Comparison of ENCODE assay signal across 13 mouse cellular contexts in the genomic region with DNA sequence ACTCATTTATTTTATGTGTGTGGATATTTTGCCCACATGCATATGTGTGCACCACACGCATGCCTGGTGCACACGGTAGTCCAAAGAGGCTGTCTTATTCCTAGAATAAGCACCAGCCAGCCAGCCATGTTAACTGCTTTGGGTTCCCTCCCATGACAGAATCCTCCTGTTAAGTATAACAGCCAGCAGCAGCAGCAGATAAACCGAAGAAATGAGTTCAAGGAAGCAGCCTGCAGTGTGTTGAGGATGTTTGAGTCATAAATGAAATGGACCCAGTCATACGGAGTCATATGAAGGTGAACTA. TPM values are rescaled to one million over a fixed set of nuclear protein-coding genes. Genes with fewer than 3 reads are reported as not detected.
A peak's percentile ranks its signal among the peaks of the same experiment; 100 is the strongest.
DNase-seq lines count a peak whose midpoint lies in the region; ATAC-seq lines count a peak whose summit lies in the region.
"Had no signal": no experiment of that assay in that cellular context is flagged by ENCODE, and none has a peak within 500 bp of the region (broad histone marks: within the 10 kb centered on the region; RNA-seq: fewer than 3 reads in every experiment).

No protein-coding gene starts in this region.

- H3K4me3 ChIP-seq in forebrain, embryonic 13.5 days, result no peak overlapping the region
- H3K4me3 ChIP-seq in forebrain, embryonic 14.5 days (ENCODE audit: low read depth, low read length), result no peak overlapping the region
- H3K4me3 ChIP-seq in limb, embryonic 11.5 days (ENCODE audit: low read depth, low read length), result no peak overlapping the region
- no peak overlapping the region for H3K4me3 ChIP-seq in limb, embryonic 10.5 days
- H3K4me3 ChIP-seq: layer of hippocampus, adult 2 months had no signal

- no peaks in the 10 kb centered on the region for H3K9me3 ChIP-seq in forebrain, embryonic 13.5 days (replicated peaks)
- no peaks in the 10 kb centered on the region for H3K9me3 ChIP-seq in forebrain, embryonic 14.5 days (replicated peaks; ENCODE audit: control insufficient read depth, low read length)
- H3K9me3 ChIP-seq in limb, embryonic 11.5 days (ENCODE audit: control insufficient read depth, low read length), result no peaks in the 10 kb centered on the region
- H3K9me3 ChIP-seq in limb, embryonic 10.5 days (replicated peaks), result no peaks in the 10 kb centered on the region
- H3K9me3 ChIP-seq: heart, embryonic 12.5 days had no signal

- H3K4me1 ChIP-seq in forebrain, embryonic 13.5 days, result peaks cover 4% of the 10 kb centered on the region
- no peaks in the 10 kb centered on the region for H3K4me1 ChIP-seq in forebrain, embryonic 14.5 days (ENCODE audit: control insufficient read depth, insufficient read depth, low read length)
- no peaks in the 10 kb centered on the region for H3K4me1 ChIP-seq in limb, embryonic 11.5 days (ENCODE audit: control insufficient read depth, insufficient read depth, low read length)
- peaks cover 5% of the 10 kb centered on the region for H3K4me1 ChIP-seq in limb, embryonic 10.5 days
- H3K4me1 ChIP-seq: heart, embryonic 12.5 days had no signal

- WGBS in forebrain, embryonic 13.5 days, result 43% methylated on average over 4 of the region's 4 CpGs
- WGBS in forebrain, embryonic 14.5 days, result 40% methylated on average over 4 of the region's 4 CpGs
- 33% methylated on average over 4 of the region's 4 CpGs for WGBS in limb, embryonic 11.5 days
- 46% methylated on average over 4 of the region's 4 CpGs for WGBS in limb, embryonic 10.5 days

- ATAC-seq in forebrain, embryonic 13.5 days, result no peak
- no peak for ATAC-seq in forebrain, embryonic 14.5 days
- ATAC-seq in limb, embryonic 11.5 days (ENCODE audit: insufficient number of reproducible peaks, low FRiP score, low TSS enrichment, low read depth), result no peak
- peak; percentile 21 for ATAC-seq in activated CD4-positive, CD25-positive, alpha-beta regulatory T cell, adult 4 months
- ATAC-seq in megakaryocyte-erythroid progenitor cell, adult 5-6 weeks (replicated peaks; ENCODE audit: low FRiP score, low TSS enrichment, poor library complexity, severe bottlenecking), result peak; percentile 16; the same call in 1 of the 2 replicates

- no peaks in the 10 kb centered on the region for H3K27me3 ChIP-seq in forebrain, embryonic 13.5 days
- no peaks in the 10 kb centered on the region for H3K27me3 ChIP-seq in forebrain, embryonic 14.5 days (replicated peaks; ENCODE audit: control insufficient read depth, insufficient read depth, low read length)
- no peaks in the 10 kb centered on the region for H3K27me3 ChIP-seq in limb, embryonic 11.5 days (ENCODE audit: control insufficient read depth, insufficient read depth, low read length)
- H3K27me3 ChIP-seq in limb, embryonic 10.5 days (ENCODE audit: low read depth, poor library complexity, severe bottlenecking), result no peaks in the 10 kb centered on the region
- H3K27me3 ChIP-seq: heart, embryonic 12.5 days had no signal

- peak overlapping the region; percentile 41; the same call in 1 of the 2 replicates for H3K4me2 ChIP-seq in forebrain, embryonic 13.5 days
- H3K4me2 ChIP-seq in forebrain, embryonic 14.5 days (ENCODE audit: low read length), result no peak overlapping the region
- 0 out of 2 replicates have a peak overlapping the region, but pooled peaks have one; percentile 29 for H3K4me2 ChIP-seq in limb, embryonic 11.5 days (ENCODE audit: low read depth, severe bottlenecking)

- DNase-seq in forebrain, embryonic 14.5 days (ENCODE audit: low spot score), result no peak
- DNase-seq in limb, embryonic 11.5 days (ENCODE audit: low spot score), result no peak
- no peak for DNase-seq in limb, embryonic 10.5 days (ENCODE audit: low spot score)
- DNase-seq in adrenal gland, postnatal 10 days, result no peak
- DNase-seq in embryo, embryonic 10 days (ENCODE audit: low spot score), result no peak

- no peak overlapping the region for H3K27ac ChIP-seq in forebrain, embryonic 13.5 days
- H3K27ac ChIP-seq in forebrain, embryonic 14.5 days (ENCODE audit: low read depth, low read length), result no peak overlapping the region
- H3K27ac ChIP-seq in limb, embryonic 11.5 days (replicated peaks; ENCODE audit: low read depth, low read length), result no peak overlapping the region
- no peak overlapping the region for H3K27ac ChIP-seq in limb, embryonic 10.5 days
- H3K27ac ChIP-seq: layer of hippocampus, adult 2 months had no signal

- no peaks in the 10 kb centered on the region for H3K36me3 ChIP-seq in forebrain, embryonic 13.5 days (ENCODE audit: poor library complexity, severe bottlenecking)
- H3K36me3 ChIP-seq in forebrain, embryonic 14.5 days (ENCODE audit: control insufficient read depth, insufficient read depth, low read length), result no peaks in the 10 kb centered on the region
- no peaks in the 10 kb centered on the region for H3K36me3 ChIP-seq in limb, embryonic 11.5 days (ENCODE audit: control insufficient read depth, insufficient read depth, low read length)
- H3K36me3 ChIP-seq in limb, embryonic 10.5 days, result no peaks in the 10 kb centered on the region
- H3K36me3 ChIP-seq: heart, embryonic 12.5 days had no signal

- H3K9ac ChIP-seq in forebrain, embryonic 13.5 days, result no peak overlapping the region
- H3K9ac ChIP-seq in forebrain, embryonic 14.5 days (ENCODE audit: low read length), result no peak overlapping the region
- no peak overlapping the region for H3K9ac ChIP-seq in limb, embryonic 11.5 days (ENCODE audit: low read length)

RNA-seq across cellular contexts. Expression of gene Plet1, which starts 31.2 kb away (rescaled TPM):
- polyA plus RNA-seq in forebrain, embryonic 13.5 days (2015; fragmentation: Nextera tagmentation; extraction: Ambion mirVana), result 0.24 TPM in 1 of 2 replicates, not detected in the other
- 0.27 and 0.30 TPM in 2 replicates for polyA plus RNA-seq in forebrain, embryonic 14.5 days (2014; fragmentation: Nextera tagmentation; extraction: Ambion mirVana)
- 0.28 and 0.35 TPM in 2 replicates for polyA plus RNA-seq in limb, embryonic 11.5 days (2014; fragmentation: Nextera tagmentation; extraction: Ambion mirVana)
- polyA plus RNA-seq in limb, embryonic 10.5 days (2016; fragmentation: Nextera tagmentation; extraction: Ambion mirVana), result 0.29 TPM in 1 of 2 replicates, not detected in the other
- under 1 TPM in 1 of 2 experiments, not detected in 1; 0.20 TPM for polyA plus RNA-seq in activated CD4-positive, CD25-positive, alpha-beta regulatory T cell, adult 4 months (2017; shearing (Covaris generic))
- not detected in 2 replicates for total RNA-seq in megakaryocyte-erythroid progenitor cell, adult 5-6 weeks (2014; fragmentation: Nextera tagmentation)
- total RNA-seq in megakaryocyte-erythroid progenitor cell, adult 5-6 weeks (2017), result not detected in 2 replicates
- total RNA-seq in adrenal gland, postnatal 10 days (2021), result under 1 TPM; 0.30 to 0.51 TPM
- total RNA-seq: common myeloid progenitor, adult 5-6 weeks; gastrocnemius, adult 18-20 months; layer of hippocampus, adult 2 months; left cerebral cortex, postnatal 4 days had no signal

Comparison
In these comparisons a context has a peak if more than half of its experiments do, and no peak if none do; other contexts are left out.
1. ATAC-seq: peak in activated CD4-positive, CD25-positive, alpha-beta regulatory T cell, adult 4 months (single experiment) and megakaryocyte-erythroid progenitor cell, adult 5-6 weeks (single experiment); none in forebrain, embryonic 13.5 days (single experiment), forebrain, embryonic 14.5 days (single experiment) and limb, embryonic 11.5 days (single experiment).